Mouse (Mus musculus) common myeloid progenitor, adult 5-6 weeks (primary cell): ENCODE results near the gene Spaca6. TPM values are rescaled to one million over a fixed set of nuclear protein-coding genes. Genes with fewer than 3 reads are reported as not detected.
A peak's percentile ranks its signal among the peaks of the same experiment; 100 is the strongest.

Experiments
- ATAC-seq: replicated peaks from 2 replicates; pipeline ENCODE4 v1.8.0; 2016; ENCODE audit warnings: low read depth, mild to moderate bottlenecking, moderate TSS enrichment, inconsistent platforms; ENCODE audit not compliant: poor library complexity, severe bottlenecking
- total RNA-seq: library from RNA; stranded (forward); fragments of 200-1000, 187-1606 nt; gene quantifications from 2 replicates; pipeline ENCODE4 v1.2.3, GENCODE M21; 2017

The Spaca6 gene
- 0.19 and 0.87 TPM in 2 replicates for total RNA-seq

DNA sequence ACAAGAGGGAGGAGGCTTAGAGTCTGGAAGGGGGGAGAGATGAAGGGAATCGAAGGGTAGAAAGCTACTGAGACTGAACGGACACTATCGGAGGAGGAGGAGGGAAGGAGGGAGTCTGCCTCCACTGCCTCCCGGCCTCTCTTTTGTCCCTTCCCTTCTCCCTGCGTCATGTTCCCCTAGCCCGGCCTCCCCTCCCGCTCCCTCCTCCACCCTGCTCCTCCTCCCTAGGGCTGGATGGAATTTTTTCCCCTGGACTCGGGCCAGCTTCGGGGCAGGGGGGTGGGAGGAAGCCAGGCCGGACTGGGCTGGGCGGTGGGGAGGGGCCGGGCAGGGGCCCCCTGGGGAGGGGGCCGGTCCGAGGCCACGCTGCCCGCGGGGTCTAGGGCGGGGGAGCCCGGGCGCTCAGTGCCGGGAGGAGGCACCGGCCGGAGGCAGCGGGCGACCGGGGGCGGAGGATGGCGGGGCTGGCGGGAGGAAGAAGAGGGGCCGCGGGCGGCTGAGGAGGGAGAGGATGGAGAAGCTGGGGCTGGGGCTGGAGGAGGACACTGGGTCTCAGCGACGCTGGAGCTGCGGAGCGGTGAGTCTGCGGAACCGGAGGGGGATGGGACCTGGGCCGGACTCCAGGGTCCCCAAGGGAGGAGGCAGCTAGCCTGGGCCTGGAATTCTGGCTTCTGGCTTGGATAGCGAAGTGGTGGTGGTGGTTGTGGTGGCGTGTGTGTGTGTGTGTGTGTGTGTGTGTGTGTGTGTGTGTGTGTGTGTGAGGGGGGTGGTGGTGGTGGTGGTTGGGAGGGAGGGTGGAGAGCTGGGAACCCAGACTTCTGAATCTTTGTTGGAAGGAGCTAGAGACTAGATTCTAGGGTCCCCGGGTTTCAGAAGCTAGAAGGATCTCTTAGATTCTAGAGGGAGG, at the start of gene Spaca6:
Spaca6 (plus strand) TSS at position 408 of the 907 bp plus-strand sequence.
- peak; percentile 33 for ATAC-seq

- ATAC-seq, result no peak
Observed at GRCm38 (mm10) chr17:17790866-17791630, 35.9 kb upstream of the Spaca6 start.

DNA sequence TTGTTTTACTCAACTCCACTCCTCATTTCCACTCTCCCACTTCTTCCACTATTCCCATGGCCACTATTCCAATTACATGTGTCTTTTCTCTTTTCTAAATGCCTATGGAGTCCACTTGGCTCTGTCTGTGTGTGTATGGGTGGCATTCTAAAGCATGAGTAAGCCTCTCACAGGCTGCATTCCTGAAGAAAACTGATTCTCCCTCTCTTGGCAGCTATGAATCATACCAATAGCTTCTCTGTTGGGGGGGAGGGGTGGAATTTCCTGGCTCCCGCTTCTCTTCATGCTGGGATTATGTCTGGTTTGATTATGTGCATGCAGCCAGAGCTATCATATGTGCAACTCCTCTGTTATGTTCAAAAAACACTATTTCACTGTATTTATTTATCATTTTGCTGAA, 34.4 kb upstream of the Spaca6 start:
- no peak for ATAC-seq

DNA sequence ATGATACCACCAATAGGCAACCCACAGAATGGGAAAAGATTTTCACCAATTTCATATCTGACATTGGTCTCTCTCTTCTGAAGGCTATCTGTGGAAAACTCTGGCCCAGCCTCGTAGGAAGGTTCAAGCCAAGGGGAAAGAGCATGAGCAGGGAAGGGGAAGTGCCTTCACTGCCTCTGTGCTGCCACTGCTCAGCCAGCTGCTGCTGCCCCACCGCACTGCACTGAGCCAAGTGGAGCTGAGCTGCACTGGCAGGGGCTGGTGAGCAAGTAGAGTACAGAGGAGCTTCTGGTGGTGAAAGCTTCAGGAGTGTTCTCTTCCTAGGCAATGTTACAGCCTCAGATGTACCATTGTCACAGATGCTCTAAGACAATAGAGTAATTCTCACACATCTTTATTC, 31.4 kb upstream of the Spaca6 start:
- ATAC-seq, result 0 out of 2 replicates have a peak, but pooled peaks have one; percentile 47

DNA sequence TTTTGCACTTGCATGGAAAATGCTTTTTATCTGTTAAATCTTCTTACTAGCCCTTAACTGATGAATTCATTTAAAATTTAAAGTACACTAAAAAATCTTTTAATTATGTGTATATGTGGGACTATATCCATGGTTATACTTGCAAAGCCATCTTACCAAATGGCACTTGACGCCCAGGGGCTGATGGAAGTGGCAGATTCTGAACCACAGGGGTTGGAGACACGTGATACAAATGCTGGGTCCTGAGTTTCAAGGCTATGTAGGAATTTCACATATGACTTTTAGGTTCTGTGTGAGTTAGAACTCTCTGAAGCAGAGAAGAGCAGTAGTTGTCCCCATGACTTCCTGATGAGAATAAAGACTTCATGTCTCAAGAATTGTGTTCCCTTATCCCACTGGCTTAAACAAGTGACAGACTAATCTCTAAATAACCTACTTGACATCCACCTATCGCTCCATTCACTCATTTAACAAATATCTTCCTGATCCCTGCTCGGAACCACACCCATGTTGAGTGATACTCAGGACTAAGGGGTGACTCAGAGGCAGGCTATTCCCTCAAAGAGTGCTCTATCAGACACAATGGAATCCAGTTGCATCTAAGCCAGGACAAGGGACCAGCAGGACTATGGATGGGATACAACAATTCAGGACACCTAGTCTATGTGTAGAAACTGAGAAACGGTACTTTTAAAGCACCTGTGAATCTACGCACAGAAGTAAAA, 3.2 kb upstream of the Spaca6 start:
- ATAC-seq, result no peak

- ATAC-seq, result peak; percentile 6
Observed at GRCm38 (mm10) chr17:17825921-17826591, 902 bp upstream of the Spaca6 start.

GRCm38 (mm10) chr17:17827658-17828190, 766 bp downstream of the Spaca6 start:
- ATAC-seq, result peak; percentile 40

DNA sequence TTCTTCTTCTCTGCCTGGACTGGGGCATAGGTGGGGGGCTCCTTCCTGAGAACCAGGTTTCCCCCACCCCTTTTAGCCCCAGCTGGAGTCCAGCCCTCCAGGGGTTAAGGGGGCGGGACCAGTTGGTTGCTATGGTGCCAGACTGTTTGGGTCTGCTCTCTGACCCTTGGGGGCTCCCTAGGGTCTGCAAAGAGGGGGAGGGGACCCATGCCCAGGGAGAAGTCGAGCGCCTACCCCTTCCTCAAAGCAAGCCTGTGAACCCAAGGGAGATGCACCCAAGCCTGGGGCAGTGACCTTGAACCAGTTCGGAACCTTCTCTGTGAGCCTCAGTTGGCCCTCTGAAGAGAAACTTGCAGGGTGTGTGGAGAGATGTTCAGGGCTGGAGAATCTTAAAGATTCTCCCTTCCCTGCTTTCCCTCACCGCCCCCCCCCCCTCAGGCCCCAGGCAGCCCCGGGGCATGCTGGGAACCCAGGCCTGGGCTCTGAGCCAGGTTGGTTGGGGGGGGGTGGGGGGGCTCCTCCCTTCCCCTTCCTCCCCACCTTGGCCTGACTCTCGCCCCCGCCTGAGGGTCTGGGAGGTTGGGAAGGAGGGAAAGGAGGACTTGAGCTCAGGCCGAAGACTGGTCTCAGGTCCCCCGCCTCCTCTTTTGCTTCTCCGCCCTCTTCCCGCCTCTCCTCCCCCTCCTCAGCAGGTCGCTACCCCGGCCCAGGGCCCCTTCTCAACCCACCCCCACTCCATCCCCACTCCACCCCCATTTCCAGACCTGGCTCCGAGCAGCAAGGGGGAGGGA, 1.4 kb downstream of the Spaca6 start:
- peak; percentile 1; the same call in 1 of the 2 replicates for ATAC-seq

GRCm38 (mm10) chr17:17829052-17829785, 2.3 kb downstream of the Spaca6 start:
- ATAC-seq, result no peak

GRCm38 (mm10) chr17:17829816-17830535, 3.0 kb downstream of the Spaca6 start:
- ATAC-seq, result no peak

- no peak for ATAC-seq
Observed at GRCm38 (mm10) chr17:17830731-17831130, 3.8 kb downstream of the Spaca6 start.

- ATAC-seq, result no peak
Observed at GRCm38 (mm10) chr17:17834896-17835295, 7.9 kb downstream of the Spaca6 start.

GRCm38 (mm10) chr17:17836101-17836500, 9.1 kb downstream of the Spaca6 start:
- no peak for ATAC-seq

- 0 out of 2 replicates have a peak, but pooled peaks have one; percentile 1 for ATAC-seq
Observed at GRCm38 (mm10) chr17:17837426-17837825, 10.5 kb downstream of the Spaca6 start.

DNA sequence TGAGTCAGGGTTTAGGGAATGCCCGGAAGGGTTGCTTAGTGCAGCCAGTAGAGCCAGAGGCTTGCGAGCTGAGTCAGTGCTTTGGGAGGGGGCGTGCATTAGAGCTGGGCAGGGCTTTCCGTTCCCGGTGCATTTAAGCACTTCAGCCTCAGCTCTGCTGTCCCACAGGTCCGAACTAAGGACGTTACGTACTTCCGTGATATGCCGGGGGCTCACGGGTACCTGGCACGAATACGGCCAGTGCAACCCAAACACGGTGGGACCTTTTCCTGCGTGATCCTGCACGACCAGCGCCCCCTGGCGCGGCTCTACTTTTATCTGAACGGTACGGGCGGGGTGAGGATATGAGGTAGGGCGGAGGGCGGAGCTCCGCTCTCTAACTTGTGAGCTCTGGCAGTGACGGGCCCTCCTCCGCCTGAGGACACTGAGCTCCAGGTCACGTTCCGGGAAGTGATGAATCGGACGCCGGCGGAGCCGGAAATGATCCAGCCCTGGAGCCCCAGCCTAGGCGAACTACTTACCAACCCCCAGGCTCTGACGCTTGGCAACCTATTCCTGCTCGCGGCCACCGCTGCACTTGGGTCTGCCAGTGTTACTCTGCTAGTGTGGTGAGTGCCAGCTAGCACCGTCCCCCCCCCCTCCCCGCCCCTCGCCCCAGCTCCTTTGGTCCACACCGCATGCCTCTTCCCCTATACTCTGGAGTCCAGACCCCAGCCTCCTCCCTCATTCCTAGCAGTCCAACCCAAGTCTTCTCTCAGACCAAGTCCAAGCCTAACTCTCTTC, 11.2 kb downstream of the Spaca6 start:
- ATAC-seq, result peak; percentile 97

GRCm38 (mm10) chr17:17839276-17839675, 12.3 kb downstream of the Spaca6 start:
- ATAC-seq, result no peak

GRCm38 (mm10) chr17:17840796-17841195, 13.8 kb downstream of the Spaca6 start:
- no peak for ATAC-seq
